Mouse (Mus musculus) liver, postnatal 0 days (tissue): Measurements from ENCODE around the gene Cep170.

Source experiments
- CTCF ChIP-seq: sonication (generic); IDR thresholded peaks from 2 replicates; pipeline ENCODE4 v1.5.1; 2016; ENCODE audit warnings: antibody characterized with exemption, low read depth
- EP300 ChIP-seq: IDR thresholded peaks from 2 replicates; pipeline ENCODE4 v1.6.1; 2016; ENCODE audit warnings: antibody characterized with exemption, low read depth, mild to moderate bottlenecking

DNA sequence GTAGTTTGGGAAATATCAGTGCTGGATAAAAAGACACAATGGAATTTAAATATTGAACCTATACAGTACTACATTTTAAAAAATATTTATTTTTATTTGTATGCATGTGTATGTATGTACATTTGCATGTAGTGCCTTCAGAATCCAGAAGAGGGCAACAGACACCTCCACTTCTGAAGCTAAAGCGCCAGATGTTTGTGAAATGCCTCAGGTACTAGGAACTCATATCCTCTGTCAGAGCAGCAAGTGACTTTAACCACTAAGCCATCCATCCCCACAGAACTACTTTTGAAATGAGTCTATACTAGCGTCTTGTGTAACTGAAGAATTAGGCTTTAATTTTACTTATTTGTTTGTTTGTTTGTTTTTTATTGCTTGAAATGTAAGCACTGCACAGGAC is 101.4 kb downstream of the Cep170 start:
- peak; percentile 79 for TF ChIP-seq CTCF
- TF ChIP-seq EP300 = no peak
